Mouse (Mus musculus): ENCODE measurements around the gene Fkbp4.
A peak's percentile ranks its signal among the peaks of the same experiment; 100 is the strongest.

The Fkbp4 gene

DNA sequence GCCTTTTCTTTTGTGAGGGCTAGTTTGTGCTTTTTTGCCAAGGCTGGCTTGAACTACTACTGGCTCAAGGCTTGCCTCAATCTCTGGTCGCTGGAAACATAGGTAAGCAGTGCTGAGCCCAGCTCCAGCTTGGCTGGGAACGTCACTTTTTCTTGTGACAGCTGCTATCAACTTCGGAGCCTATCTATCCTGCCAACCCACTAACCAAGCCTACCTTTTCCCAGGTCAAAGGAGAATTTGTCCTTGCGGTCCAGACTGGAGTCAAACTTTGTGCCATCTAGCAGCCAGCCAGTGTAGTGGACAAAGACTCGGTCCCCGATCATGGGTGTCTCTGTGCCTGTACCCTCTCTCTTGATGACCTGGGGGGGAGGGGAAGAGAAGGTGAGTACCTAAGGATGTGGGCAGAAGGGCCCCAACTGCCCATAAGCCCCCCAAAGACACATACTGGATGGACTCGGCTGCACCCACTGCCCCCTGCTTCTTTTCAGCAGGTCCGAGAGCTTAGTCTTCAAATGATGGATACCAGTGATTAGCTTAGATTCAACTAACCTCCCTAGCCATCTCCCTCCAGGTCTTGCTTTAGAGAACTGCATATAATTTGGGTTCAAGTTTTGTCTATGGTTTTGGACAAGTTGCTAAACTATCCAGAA, 2.0 kb downstream of the Fkbp4 start:
- DNase-seq (ENCODE audit: low spot score), result no peak

DNA sequence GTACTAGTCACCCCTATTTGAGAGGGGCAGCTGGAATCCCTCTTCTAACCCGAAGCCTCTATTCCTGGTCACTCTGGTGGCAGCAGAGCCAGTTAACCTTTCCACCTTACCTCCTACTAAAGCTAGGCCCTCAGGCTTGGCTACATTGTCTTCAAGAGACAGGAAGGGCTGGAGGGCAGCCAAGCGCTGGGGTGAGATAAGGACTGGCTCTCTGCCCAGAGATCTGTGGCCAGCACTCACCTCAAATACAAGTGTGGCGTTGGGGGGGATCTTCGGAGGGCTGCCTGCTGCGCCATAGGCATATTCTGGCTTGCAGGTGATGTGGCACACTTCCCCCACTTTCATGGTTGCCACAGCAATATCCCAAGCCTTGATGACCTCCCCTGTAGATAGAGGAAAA, 3.0 kb downstream of the Fkbp4 start:
- DNase-seq (ENCODE audit: low spot score), result peak; percentile 81

DNA sequence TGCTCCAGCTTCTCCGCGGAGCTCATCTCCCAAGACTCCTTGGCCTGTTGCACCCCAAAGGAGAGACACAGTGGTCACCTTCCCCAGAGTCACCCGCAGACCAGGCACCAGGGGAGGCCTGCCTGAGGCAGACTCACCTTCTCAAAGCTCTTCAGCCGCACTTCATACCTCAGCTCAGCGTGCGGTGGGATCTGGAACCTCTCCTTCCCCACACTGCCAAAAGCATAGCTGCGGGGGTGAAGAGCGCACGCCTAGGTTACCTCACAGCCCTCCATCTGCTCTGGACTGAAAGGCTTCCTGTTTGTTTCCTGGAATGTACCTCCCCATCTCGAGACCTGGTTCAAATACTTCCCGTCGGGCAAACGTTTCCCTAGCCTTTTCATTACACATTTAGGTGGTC, 4.9 kb downstream of the Fkbp4 start:
- DNase-seq (ENCODE audit: low spot score), result no peak

DNA sequence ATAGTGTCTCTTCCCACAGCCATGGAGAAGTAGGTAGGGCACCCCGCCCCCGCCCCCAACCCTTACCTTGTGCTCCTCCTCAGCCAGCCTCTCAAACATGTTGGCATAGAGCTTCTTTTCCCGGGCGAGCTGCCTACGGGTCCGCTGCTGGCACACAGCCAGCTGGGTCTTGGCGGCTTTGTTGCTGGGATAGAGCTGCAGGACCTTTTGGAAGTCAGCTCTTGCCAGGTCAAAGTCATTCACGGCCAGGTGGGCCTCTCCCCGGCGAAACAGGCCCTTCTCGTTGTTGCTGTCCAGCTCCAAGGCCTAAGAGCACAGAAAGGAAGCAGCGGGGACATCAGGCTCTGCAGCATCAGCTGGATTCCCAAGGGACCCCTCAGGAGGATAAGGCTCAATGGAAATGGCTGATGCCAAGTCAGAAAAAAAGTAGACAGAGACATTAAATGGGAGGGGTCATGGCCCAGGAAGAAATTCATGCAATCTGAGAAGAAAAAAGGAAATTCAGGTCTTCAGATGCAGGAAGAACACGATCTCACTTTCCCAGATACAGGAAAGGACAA, 6.0 kb downstream of the Fkbp4 start:
- DNase-seq (ENCODE audit: low spot score), result no peak

DNA sequence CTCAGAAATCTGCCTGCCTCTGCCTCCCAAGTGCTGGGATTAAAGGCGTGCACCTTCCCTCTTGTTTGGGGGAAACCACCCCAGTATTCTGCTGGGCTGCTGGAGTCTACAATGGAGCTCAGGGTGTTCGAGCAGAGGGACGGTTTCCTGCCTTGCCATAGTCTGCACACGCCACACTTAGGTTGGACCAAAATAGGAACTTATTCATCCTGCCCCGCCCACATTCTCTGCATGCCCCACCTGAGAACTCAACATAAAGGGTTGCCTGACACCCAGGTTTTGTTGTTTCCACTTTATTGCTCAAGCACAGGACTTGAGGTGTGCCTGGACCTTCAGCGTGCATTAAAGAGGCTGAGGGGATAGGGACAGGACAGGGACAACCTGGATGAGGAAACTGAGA, 8.7 kb downstream of the Fkbp4 start:
- DNase-seq (ENCODE audit: low spot score), result no peak

DNA sequence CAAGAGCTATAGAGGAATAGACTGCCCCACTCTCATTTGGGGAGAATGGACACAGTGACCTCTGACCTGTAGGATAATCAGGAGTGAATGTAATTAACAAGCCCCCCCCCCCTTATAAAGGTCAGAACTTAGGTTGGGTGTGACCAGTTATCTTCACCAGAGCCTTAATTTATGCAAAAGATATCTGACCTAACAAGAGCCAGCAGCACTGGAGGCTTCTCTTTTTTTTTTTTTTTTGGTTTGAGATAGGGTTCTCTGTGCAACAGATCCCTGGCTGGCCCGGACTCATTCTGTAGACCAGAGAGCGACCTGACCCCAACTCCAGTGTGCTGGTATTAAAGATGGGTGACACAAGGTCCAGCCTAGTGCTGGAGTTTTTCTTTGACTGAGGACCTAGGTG, 9.2 kb downstream of the Fkbp4 start:
- no peak for DNase-seq (ENCODE audit: low spot score)

DNA sequence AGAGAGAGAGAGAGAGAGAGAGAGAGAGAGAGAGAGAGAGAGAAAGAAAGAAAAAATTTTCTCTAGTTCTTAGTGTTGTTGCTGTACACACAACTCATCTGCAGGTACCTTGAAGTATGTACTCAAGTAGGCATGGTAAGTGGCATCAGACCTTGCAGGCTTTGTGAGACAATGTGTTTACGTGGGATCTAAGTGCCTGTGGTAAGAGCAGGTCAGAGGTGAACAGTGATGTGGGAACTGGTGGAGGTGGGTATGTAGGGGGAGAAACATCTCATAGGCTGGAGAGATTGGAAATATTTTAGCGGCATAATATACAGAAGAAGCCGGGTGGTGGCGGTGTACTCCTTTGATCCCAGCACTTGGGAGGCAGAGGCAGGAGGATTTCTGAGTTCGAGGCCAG, 10.9 kb downstream of the Fkbp4 start:
- DNase-seq (ENCODE audit: low spot score), result no peak

DNA sequence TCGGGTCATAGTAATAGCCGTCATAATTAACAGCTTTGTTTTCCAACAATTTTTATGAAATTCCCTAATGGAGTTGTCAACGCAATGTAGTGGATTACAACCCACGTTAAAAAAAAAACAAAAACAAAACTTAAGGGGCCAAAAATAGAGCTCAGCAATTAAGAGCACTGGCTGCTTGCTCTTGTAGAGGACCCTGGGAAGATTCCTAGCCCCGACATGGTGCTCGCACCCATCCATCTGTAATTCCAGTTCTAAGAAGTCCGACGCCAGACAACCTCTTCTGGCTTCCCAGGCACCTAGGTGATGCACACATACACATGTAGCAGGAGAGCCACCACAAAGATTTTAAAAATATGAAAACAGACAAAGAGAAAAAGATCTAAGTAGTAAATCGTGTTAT, 13.4 kb downstream of the Fkbp4 start:
- DNase-seq (ENCODE audit: low spot score), result no peak

DNA sequence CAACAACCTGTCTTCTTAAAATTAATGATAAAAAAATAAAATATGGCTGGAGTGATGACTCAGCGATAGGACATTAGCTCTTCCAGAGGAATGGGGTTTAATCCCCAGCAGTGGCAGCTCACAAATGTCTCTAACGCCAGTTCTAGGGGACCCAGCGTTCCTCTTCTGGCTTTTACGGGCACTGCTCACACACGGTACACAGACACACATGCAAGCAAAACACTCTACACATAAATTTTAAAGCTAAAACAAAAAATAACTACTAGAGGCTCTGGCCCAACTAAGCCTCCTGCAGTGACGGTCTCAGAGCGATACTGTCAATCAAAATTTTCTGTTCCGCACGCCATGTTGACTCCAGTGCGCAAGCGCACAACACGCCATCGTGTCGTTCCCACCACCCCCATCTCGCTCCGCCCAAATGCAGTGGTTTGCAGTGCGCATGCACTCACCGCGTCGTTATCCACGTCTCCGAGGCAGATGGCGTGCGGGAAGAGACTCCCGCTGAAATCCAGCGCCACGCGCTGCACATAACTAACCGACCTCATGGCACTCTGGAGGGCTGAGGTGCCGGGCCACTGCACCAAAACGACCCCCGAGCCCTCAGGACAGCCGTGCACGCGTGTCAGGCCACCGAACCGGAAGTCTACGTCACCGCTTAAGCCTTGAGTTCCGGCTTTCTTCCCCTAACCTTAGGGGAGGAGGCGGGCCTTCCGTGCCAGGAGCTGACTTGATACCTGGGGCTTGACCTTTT, 14.0 kb downstream of the Fkbp4 start, which contains the start of gene Itfg2:
Gene Itfg2, minus strand, starts transcription at position 663 of the 751 bp plus-strand sequence.
- peak; percentile 91 for DNase-seq (ENCODE audit: low spot score)

DNA sequence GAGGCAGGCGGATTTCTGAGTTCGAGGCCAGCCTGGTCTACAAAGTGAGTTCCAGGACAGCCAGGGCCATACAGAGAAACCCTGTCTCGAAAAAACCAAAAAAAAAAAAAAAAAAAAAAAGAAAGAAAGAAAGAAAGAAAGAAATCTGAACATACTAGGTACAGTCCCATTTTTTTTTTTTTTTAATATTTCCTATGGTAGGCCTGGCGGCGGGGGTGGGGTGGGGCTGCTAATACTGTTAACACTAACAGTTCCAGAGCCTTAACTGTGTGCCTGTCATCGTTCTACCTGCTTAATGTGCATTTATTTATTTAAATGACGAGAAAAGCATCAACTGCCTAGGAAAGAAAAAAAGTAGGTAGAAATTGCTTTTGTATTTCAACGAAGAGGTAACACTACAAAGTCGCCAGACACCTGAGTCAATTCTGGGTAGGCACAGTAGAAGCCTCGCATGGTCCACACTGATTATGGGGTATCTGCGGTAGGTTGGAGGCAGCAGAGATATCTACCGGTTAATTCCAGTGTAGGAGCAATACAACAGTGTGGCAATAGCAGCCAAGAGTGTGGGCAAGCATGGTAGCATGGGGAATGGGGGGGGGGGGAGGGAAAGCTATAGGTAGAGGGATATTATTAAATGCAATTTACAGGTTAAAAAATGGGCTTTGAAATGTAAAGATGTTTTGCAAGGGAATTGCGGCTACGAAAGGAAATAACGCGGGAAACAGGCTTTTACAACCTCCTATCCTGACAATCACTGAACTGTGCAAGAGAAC, 14.8 kb downstream of the Fkbp4 start:
- DNase-seq (ENCODE audit: low spot score), result no peak

DNA sequence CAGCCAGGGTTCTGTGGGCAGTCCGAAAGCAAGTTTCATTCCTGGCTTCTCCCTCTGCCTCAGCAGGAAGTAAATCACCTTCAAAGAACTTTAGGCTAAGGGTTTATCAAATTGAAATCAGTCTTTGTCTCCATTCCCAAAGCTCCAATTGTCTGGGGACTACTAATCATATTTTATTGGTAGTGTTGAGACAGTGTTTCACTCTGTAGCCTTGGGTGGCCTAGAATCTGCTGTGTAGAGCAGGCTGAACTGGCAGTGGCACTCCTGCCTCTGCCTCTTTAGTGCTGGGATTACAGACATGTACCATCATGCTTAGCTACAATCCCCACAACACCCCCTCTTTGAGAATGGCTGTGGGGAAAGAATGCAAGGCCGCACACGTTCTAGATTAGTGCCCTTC, 17.0 kb downstream of the Fkbp4 start:
- no peak for DNase-seq (ENCODE audit: low spot score)

DNA sequence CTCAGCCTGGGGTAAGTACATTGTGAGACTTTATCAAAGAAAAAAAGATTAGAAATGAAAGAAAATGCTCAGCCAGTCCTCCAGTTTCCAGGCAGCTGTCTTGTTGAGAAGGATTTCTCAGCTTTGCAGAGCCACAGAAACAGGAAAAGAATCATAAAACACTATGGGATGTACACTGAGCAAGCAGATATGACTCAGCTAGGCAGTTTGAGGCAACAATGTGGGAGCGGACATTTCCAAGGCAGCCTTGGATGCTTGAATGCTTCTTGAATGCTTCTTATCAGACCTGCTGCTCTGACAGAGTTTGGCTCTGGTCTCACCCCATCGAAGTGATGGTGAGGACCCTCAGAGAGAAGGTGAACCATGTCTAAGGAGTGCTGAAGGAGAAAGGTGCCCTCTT, 17.4 kb downstream of the Fkbp4 start:
- no peak for DNase-seq (ENCODE audit: low spot score)

DNA sequence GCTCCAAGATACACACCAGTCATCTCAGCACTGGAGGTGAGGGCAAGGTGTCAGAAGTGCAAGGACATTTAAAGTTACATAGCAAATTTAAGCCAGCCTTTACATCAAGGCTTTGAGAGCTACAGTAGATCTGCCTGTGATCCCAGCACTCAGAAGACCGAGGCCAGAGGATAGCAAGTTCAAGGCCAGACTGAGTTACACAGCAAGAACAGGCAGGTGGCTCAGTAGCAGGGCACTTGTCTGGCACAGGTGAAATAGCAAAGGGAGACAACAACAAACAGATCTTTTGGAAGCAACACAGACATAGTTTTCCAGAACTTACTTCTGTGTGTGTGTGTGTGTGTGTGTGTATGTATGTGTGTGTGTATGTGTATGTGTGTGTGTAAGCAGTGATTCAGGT, 20.4 kb downstream of the Fkbp4 start:
- DNase-seq (ENCODE audit: low spot score), result no peak

DNA sequence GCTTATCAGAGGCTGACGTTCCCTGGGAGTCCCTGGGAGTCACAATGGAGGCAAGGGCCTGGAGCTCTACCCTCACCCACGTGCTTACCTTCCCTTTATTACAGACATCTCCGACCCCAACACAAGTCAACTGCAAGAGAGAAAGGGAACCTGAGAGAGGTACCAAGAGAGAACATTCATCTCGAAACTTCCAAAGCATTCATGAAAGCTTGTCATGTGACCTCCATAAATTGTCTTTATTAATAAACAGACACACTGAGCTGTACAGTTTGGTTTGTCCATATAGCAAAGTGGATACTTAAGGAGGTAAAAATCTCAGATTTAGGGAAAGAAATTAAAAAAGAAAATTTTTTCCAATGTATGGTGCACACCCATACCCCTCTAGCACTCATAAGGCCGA, 22.3 kb downstream of the Fkbp4 start:
- no peak for DNase-seq (ENCODE audit: low spot score)

DNA sequence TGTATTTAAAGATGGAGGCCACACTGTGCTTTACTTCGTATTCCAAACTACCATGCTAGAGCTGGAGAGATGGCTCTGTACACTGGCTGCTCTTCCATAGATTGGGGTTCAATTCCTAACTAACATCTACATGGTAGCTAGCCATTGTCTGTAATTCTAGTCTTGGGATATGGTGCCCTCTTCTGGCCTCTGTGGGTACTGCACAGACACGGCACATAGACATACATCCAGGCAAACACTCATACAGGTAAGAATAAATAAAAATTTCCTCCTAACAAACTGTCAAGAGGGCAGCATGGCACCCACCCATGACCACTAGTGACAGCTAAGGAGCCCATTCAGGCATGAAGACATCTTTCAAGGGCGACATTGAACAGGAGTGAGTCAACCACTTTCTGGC, 27.4 kb downstream of the Fkbp4 start:
- DNase-seq (ENCODE audit: low spot score), result no peak

DNA sequence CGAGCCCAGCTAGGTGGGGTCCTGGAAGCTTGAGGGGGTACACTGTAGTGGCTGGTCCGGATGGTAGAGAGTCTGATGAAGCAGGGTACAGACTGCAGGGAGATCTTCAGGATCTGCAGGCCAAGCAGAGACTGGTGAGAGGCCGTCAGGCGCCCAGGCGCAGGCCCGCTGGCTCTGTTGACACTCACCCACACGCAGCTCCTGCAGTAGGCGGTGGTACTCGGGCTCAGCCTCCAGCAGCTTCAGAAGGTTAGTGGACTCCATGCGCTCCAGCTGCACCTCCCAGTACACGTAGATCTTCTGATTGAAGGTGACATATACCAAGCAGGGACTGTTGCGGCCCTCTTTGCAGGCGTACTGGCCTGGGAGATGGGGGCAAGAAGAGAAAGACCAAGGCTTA, 28.2 kb downstream of the Fkbp4 start:
- no peak for DNase-seq (ENCODE audit: low spot score)

DNA sequence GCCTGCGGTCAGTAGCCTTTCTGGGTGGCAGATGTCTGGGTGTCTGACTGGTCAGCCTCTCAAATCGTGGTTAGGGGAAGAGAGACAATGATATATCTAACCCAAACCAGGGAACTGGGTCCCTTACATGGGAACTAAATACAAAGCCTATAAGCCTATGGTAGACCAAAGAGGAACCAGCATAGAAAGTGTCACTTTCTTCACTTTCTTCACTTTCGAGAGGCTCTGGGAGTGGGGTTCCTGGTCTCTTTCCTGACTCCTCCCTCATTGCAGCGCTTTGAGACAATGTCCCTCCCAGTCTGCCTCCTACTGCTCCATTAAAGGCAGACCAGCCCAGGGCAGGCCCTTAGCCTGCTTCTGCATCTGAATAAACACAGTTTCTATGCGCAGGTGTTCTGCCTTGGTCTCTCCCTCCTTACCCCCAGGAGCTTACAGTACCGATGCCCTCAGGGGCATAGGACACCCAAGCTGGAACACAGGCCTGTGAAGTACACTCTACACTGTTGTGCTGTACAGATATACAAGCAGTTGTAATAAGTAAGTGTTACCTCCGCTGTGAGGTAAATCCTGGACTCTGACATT, 29.8 kb downstream of the Fkbp4 start:
- DNase-seq (ENCODE audit: low spot score), result no peak

DNA sequence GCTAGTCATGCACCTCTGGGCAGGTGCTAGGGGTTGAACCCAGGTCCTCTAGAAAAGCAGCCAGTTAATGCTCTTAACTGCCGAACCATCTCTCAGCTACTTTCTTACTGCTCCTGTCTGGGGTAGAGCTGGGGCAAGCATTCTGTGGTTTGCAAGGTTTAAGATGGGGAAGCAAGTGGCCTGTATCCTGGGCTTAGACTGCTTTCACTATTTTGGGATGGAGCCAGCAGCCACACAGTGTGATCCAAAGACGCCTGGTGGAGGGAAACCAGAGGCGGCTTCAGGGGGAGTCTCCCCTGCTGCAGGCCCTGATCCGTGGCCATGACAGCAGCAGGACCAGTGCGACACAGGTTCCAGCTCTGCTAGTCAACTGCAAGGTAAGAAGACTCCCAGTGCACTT, 33.8 kb downstream of the Fkbp4 start:
- DNase-seq (ENCODE audit: low spot score), result no peak

DNA sequence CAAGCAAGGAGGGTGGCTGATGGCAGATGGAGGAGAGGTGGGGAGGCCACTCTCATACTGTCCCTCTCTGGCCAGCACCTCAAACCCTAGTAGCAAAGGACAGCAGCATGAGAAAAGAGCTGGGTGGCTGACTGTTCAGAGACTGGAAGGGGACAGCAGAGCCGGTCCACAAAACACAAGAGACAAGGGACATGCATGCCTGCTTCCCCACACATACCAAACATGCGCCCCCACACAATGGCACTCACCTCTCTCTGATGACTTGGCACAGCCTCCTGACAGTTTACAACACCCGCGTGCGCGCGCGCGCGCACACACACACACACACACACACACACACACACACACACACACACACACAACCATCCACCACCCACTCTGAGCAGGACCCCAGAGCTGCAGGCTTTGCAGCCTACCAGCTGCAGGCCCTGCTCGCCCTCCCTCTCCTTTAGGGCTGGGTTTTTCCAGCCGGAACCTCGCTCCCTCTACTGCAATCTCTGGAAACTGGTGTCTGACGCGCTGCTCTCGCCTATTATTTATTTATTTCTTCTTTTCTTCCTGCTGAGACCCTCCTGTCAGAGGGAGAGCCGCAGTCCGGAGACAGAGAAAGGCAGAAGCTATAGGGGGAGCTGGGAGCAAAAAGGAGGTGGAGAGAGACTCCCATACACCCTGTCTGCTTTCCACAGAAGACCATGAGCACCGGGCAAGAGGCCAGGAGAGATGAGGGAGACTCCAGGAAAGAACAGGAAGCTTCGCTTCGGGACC, 38.9 kb downstream of the Fkbp4 start:
- DNase-seq (ENCODE audit: low spot score), result peak; percentile 37

DNA sequence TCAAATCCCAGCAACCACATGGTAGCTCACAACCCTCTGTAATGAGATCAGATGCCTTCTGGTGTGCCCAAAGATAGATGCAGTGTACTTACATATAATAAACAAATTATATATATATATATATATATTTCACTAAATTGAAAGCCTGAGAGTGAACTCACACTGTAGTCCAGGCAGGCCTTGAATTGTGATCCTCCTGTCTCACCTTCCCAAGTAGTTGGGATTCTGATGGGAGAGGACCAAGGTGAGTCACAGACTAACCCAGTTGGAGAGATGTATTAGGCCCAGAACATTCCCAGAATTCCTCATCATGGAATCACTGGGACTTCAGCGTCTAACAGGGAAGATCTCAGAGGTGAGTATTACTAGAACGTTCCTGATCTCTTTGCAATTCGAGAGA, 39.5 kb downstream of the Fkbp4 start, which contains the start of gene Nrip2:
Gene Nrip2, plus strand, starts transcription at position 301 of the 400 bp plus-strand sequence.
- DNase-seq (ENCODE audit: low spot score), result no peak

DNA sequence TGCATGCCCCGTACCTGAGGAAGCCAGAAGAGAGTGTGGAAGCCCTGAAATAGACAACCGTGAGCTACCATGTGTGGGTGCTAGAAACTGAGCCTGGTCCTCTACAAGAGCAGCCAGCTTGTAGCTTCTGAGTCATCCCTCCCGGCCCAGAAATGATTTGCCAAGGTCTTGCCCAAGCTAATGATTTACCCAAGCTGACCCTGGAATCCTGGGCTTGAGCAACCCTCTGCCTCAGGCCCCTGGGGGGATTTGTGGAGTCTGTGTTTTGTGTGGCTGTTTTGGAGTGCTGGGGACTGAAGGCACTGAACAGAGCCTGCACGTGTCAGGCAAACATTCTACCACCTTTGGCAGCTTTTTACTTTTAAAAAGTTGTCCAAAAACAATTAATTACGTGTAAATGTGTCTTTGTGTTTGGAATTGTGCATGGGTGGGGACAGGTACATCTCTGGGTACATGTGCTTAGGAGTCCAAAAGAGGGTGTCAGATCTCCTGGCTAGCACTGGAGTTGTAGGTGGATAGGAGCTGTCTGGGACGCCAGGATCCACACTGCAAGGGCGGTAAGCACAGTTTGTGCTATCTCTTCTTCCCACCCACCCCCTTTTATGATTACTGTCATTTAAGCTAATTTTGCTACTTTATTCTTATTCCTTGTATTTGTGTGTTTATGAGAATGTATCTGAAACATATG, 40.8 kb downstream of the Fkbp4 start:
- no peak for DNase-seq (ENCODE audit: low spot score)
